Mouse (Mus musculus) liver, embryonic 14.5 days (tissue): Measurements from ENCODE around the gene Rnf150.

Experiments used
- CTCF ChIP-seq: IDR thresholded peaks from 2 replicates; pipeline ENCODE4 v1.5.1; 2016; ENCODE audit warnings: antibody characterized with exemption, low read depth, control low read depth
- EP300 ChIP-seq: IDR thresholded peaks from 2 replicates; pipeline ENCODE4 v1.6.1; 2016; ENCODE audit warnings: antibody characterized with exemption, low read depth

GRCm38 (mm10) chr8:83062276-83062675, 199.1 kb downstream of the Rnf150 start:
- TF ChIP-seq CTCF (no peak), EP300 (no peak)
